Mouse (Mus musculus): ENCODE measurements at regions not wholly inside any gene's neighbourhood (a gene's known extent, or its start where the extent isn't known, plus 50 kb on each side); places are given as distances from the start of the nearest gene placed in this dataset.
A peak's percentile ranks its signal among the peaks of the same experiment; 100 is the strongest.

DNA sequence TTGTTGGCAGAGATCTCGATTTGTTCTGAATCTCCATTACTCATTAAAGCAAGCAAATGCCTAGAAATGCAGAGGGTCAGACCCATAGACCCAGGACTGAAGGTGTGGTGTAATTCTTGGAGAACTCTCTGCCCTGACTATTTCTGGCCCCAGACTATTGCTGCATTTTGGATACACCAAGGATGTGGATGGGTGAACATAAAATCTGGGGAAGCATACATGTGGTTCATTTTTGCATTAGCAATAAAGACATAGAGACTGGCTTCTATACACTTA, 303.0 kb downstream of the Meis1 start:
- DNase-seq = no peak

DNA sequence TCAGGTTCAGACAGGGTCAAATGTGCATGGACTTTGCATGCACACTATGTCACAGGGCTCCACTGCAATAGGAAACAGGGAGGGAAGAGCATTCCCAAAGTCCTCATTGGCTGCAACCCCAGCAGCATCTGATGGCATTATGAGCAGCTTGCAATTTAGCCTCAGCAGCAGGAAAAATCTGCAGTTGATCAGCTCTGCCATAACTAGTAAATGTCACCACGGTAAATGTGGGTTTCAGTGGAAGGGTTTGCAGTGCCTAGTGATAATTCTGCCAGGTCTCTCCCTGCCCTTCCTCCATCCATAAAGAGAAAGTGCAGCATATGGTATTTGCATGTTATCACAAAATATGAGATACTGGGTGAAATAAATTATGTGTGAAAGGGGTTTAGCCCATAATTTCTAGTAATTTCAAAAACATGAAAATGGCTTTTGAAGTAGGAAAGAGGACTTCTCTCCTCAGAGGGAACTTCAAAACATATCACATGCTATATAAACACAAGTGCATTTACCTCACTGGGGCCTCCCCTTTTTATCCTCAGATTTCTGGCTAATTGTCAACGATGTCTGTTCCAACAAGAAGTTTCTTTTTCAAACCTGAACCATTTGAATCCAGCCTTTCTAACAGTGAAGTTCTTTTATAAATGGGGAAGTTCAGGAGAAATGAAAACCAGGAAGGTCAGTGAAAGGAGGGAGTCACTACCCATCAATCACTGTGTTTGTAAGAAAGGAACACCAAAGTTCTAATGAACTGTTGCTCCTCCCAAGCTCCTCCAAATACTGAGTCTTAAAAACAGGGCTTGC, 303.5 kb downstream of the Meis1 start:
- no peak for DNase-seq

- no peak for DNase-seq
Measured at GRCm38 (mm10) chr11:18714400-18714799, 304.4 kb downstream of the Meis1 start.

- no peak for DNase-seq
Measured at GRCm38 (mm10) chr11:18712642-18713053, 306.1 kb downstream of the Meis1 start.

- DNase-seq = no peak
Measured at GRCm38 (mm10) chr11:18709628-18710027, 309.2 kb downstream of the Meis1 start.

- no peak for DNase-seq
Measured at GRCm38 (mm10) chr11:18681593-18681992, 337.2 kb downstream of the Meis1 start.

- no peak for DNase-seq
Measured at GRCm38 (mm10) chr11:18676876-18677275, 341.9 kb downstream of the Meis1 start.

DNA sequence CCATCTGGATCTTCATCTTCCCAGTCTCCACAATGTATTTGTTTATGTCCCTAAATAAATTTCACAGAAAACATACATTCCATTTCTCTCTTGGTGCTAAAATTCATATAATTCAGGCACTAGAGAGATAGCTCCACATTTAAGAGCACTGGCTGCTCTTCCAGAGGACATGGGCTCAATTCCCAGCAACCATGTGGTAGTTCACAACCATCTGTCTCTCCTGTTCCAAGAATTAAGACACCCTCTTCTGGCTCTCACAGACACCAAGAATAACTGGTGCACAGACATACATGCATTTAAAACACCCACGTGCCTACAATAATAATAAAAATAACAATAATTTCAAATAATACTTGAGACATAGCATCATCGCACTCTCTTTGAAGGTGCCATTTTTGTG, 347.8 kb downstream of the Meis1 start:
- no peak for DNase-seq

- DNase-seq = no peak
Measured at GRCm38 (mm10) chr11:18669322-18669721, 349.5 kb downstream of the Meis1 start.

- no peak for DNase-seq
Measured at GRCm38 (mm10) chr11:18656358-18656757, 362.4 kb downstream of the Meis1 start.

DNA sequence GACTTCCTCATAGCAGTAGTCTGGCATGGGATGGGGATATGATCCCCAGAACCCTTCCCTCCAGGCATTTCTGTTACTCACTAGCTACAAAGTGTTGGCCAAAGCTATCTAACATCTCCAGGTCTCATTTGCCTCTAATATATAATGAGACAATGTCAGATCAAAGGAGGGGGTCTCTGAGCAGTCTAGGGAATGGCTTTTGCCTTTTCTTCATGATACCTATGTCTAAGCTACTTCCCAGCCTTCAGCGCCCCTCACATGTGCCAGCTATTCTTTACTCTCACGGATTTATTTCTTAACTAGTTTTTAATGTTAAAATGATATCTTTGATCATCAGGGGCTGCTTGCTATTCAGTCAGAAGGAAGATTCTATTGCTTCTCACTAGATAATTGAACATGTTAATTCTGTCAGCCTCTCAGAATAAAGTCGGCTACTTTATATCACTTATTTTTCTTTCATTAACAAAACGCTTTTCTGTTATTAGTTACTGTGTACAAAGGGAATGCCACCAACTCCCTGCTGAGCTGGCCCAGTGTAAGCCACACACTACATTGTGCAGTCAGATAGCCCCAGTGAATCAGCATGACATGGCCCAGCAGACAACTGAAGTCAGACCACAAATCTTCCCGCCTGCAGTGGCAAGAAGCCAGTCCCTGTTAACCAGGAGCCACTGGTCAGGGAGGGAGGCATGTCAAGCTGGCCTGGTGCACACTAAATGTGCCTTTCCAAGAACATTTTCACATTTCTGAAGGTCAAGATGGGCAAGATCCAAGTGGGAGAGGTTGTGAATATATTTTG, 386.6 kb downstream of the Meis1 start:
- peak; percentile 51 for DNase-seq

- no peak for DNase-seq
Measured at GRCm38 (mm10) chr11:18631570-18631969, 387.2 kb downstream of the Meis1 start.

DNA sequence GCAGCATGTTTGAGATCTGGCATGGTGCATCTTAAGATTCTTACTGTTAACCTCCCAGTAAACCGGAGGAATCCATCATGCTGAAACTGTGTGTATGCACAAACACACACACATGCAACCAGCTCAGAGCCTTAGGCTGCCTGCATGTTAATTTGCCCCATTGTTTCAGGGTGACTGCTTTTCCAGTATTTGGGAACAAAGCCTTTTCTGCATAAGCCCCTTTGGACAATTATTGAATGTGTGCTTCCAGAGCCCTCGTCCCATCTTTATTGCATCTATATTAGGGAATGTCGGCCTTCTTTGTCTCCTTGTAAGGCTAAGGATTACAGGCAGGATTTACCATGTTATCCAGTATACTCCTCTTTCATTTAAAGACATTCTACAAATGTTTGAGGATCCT, 397.0 kb downstream of the Meis1 start:
- DNase-seq = no peak

GRCm38 (mm10) chr11:18604836-18605235, 413.9 kb downstream of the Meis1 start:
- no peak for DNase-seq

GRCm38 (mm10) chr11:18601568-18602182, 417.1 kb downstream of the Meis1 start:
- DNase-seq = no peak

DNA sequence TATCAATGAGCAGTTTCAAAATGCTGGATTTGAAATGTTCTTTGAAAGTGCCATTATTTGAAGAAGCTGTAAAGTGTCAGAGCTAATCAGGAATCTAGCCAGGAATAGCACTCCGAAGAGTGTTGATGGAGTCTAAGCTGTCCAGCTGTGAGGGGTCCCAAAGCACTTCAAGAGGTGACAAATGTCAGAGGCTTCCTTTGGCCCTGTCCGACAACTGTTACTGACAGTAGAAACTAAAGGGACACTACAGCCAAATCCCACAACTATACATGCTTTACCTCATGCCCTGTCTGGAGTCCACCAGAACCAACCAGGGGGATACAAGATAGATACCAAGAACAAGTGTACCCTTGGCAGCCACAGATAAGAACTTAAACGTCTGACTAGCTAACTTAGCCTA, 420.4 kb downstream of the Meis1 start:
- no peak for DNase-seq

- no peak for DNase-seq
Measured at GRCm38 (mm10) chr11:18596996-18597395, 421.8 kb downstream of the Meis1 start.

DNA sequence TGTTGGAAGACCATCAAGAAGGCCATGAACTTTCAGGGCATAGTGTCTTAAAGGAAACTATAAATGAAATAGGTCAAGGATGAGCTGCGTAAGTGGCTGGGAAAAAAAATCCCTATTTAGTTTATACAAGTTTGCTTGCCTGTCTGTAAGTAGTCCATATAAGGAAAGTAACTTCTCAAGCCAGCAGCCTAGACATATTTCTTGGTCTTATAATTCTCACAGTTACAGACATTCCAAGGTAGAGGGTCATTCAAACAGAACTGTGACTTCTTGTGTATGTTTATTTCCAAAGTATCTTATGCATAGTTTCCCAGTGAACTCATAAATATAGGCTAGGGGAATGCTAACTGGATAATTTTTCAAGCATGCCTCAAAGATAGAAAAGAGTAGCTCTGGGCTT, 428.3 kb downstream of the Meis1 start:
- no peak for DNase-seq

GRCm38 (mm10) chr11:18586468-18586867, 432.3 kb downstream of the Meis1 start:
- DNase-seq = no peak

GRCm38 (mm10) chr11:18585031-18585430, 433.8 kb downstream of the Meis1 start:
- no peak for DNase-seq

GRCm38 (mm10) chr11:18582781-18583161, 436.0 kb downstream of the Meis1 start:
- DNase-seq = no peak

- DNase-seq = peak; percentile 24
Measured at GRCm38 (mm10) chr11:18581997-18582780, 436.6 kb downstream of the Meis1 start.
